Mouse (Mus musculus): ENCODE results near the gene Cyth1. TPM values are rescaled to one million over a fixed set of nuclear protein-coding genes. Genes with fewer than 3 reads are reported as not detected.

Cyth1 gene
- total RNA-seq, 2 experiments from 2014 or later, result 28.6 to 35.8 TPM

GRCm38 (mm10) chr11:118254159-118254951 is 6.0 kb upstream of the Cyth1 start:
- peak; percentile 62 to 67 for DNase-seq

GRCm38 (mm10) chr11:118253447-118254158 is 5.2 kb upstream of the Cyth1 start:
- no peak for DNase-seq

GRCm38 (mm10) chr11:118249012-118249383 is 606 bp upstream of the Cyth1 start:
- DNase-seq, result peak; percentile 32 to 49

- DNase-seq, result peak; percentile 77 to 81
Measured at GRCm38 (mm10) chr11:118247359-118248095, 865 bp downstream of the Cyth1 start.

DNA sequence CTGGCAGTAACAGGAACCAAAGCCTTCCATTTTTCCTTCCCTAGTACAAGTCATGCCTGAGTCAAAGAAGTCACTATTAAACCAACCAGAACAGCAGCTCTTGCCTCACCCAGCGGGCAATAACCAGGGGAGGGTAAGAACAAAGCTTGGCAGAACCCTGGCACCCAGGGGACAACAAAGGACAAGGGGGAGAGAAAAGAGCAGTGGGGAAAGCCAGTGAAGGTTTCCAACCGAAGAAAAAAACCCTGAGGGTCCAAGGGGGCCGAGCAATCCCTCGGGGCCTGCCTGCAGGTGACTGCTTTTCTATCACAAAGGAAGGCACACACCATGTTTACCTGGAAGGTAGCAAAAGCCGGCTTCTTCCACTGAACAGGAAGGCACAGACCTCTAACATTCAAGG is 1.7 kb downstream of the Cyth1 start:
- DNase-seq, result no peak

DNA sequence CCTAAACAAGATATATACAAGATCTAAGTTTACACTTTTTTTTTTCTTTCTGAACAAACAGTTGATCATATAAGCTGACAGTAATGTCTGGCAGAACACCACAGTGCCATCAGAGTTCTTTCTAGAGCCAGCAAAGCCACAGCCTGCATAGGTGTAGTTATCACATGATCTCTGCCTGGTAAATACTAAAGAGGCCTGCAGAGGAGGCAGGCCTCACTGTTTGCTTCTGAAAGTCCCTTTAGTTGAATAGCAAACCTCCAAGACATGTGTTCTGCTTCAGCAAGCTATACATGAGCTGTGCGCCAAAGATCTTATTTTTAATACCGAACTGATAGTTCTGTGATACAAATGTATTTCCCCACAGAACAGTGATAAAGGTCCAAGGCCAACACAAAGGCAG is 3.3 kb downstream of the Cyth1 start:
- no peak for DNase-seq

- DNase-seq, result no peak
Measured at GRCm38 (mm10) chr11:118243627-118244261, 4.6 kb downstream of the Cyth1 start.

GRCm38 (mm10) chr11:118242506-118242905 is 5.9 kb downstream of the Cyth1 start:
- DNase-seq, result no peak

DNA sequence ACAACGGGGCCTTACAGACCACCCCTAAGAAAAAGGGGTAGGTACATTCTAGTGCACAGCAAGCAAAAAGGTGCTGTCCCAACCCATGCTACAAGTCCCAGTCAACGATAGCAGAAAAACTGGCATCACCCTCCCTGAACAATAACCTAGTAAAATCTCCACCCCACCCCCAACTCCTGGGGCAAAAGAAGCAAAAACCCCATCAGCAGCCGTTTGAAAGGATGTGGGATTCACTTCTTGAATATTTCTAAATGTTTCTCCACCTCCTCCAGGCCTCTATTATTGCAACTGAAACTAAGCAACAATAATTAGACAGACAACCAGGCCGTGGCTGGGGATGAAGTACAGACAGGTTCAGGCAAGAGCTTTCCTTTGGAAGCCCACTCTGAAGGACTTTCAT is 8.0 kb downstream of the Cyth1 start:
- DNase-seq, result no peak

GRCm38 (mm10) chr11:118239281-118240198 is 8.9 kb downstream of the Cyth1 start:
- DNase-seq, result no peak

- DNase-seq, result no peak
Measured at GRCm38 (mm10) chr11:118236520-118237190, 11.7 kb downstream of the Cyth1 start.

DNA sequence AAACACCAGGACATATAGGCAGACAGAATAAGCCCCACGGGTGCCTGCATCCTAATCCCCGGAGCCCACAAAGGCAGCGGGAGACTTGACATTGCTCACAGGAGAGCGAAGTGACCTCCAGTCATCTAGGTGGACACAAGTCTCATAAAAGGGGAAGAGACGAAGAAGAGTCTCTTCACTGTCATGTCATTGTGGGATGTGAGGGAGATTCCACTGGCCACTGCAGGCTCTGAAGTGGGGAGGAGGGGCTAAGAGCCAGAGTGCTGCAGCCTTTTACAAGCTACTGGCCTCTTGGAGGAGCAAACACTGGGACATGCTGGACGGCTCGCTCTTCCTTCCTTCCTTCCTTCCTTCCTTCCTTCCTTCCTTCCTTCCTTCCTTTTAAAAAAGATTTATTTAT is 13.5 kb downstream of the Cyth1 start:
- DNase-seq, result no peak

DNA sequence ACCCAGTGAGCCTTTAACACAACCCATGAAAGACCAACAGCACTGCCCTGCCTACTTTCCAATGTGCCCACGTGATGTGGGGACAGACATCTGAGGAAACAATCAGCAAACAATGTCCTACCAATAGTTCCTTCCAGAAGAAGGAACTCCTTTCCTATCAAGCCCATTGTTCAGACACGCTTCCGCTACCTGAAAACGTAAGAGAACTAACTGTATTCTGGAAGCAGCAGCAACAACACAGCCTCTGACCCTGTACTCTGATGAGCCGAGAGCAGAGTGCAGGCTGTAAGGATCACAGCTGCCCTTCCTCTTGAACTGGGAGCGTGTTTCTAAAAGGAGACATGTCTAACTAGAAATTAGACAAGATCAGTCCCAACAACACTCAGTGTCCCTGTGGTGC is 13.9 kb downstream of the Cyth1 start:
- no peak for DNase-seq

DNA sequence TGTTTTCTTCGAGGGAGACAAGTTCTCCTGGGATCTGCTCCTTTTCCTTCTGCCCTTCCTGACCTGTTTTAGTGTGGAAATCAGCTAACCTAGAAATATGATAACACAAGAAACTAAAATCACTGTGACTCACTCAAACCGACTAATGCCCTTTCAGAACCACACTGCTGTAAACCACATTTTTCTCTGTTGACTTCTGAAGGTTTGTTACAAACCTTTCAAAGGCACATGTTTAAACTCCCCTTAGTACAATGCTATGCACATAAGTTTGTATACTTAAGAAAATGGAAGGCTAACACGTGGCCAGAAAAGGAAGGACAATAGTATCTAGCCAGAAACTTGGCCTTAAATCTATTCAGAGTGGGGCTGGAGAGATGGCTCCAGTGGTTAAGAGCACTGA is 14.5 kb downstream of the Cyth1 start:
- no peak for DNase-seq

DNA sequence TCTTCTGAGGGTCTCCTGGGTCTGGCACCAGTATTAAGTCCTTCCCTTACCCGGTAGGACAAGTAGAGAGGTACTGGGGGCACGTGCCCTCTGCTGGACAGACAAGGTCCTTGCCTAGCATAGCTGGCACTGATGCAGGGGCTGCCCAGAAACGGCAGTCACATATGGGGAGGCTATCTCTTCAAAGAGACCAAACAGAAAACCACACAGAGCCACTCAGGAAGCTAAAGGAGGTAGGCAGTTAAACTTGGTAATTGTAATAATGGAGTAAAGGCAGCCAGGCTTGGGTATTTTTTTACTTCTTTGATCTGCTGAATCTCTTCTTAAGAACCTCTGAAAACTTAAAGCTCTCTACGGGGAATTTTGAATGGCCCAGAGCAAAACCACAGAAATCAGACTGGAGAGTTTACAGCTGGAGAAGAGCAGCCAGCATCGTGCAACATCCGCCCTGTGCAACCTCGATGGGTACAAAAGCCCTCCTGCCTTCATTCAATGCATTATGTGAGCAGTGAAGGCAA is 16.0 kb downstream of the Cyth1 start:
- peak; percentile 58 to 70 for DNase-seq

GRCm38 (mm10) chr11:118229941-118230340 is 18.5 kb downstream of the Cyth1 start:
- DNase-seq, result no peak

DNA sequence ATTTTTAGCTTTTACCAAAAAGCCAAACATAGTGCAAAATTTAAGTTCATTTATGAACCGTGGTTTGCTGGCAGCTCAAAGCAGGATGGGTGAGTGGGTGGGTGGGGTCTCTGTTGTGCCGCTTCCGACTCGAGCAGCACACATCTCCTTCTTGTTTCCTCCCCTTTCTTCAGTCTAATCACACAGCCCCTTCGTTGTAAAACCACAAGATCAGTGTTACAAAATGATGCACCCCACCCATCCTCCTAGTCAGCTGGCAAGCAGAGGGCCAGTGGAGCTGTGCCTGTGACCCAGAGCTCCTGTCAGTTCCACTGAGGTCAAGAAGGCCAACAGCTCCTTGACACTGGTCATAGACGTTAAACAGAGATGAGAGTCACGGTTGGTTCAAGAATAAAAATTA is 20.7 kb downstream of the Cyth1 start:
- DNase-seq, result no peak

GRCm38 (mm10) chr11:118226850-118227249 is 21.5 kb downstream of the Cyth1 start:
- no peak for DNase-seq

- no peak for DNase-seq
Measured at GRCm38 (mm10) chr11:118225862-118226261, 22.5 kb downstream of the Cyth1 start.

DNA sequence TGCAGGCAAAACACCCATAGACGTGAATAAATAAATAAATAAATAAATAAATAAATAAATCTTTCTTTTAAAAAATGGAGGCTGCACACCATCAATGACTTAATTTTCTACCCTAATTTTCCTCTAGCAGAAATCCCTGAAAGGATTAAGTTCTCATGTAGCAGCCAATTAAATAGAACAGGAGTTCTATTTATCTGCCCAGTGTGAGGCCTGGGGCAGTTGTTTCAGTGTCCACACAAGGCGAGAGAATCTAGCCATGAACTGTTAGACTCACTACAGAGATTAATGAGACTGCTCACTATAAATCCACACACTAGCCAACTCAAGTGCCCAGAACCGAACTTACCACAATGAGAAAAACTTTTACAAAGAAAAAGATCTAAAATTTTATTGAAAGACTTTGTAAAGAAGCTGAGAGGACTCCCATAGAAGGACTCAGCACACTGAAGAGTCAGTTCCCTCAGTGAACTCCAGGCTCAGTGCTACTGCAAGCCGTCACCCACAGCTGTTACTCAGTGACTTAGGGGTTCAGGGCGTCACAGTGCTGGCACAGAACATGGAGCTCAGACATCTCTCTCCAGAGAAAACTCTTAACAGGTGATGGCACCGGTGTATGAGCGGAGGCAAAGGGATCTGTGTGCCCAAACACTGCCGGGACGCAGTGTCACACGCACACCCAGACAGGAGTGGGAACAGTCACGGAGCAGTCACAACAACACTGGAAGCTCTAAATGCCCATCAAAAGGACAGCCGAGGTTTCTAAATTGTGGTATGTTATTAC is 23.1 kb downstream of the Cyth1 start:
- no peak for DNase-seq
